Mouse (Mus musculus): ENCODE results near the gene Svs1.

The Svs1 gene

GRCm38 (mm10) chr6:48986444-48986990 lies at the start of gene Svs1:
Gene Svs1, plus strand, starts transcription at chr6:48986861.
- H3K4me3 ChIP-seq (replicated peaks; ENCODE audit: low read length): no peak within 1 kb of the TSS
- peaks cover 4% of the 10 kb centered on the region for H3K27me3 ChIP-seq (ENCODE audit: insufficient read depth, low read length)
- H3K9me3 ChIP-seq (ENCODE audit: low read length): no peaks in the 10 kb centered on the region
- no peaks in the 10 kb centered on the region for H3K36me3 ChIP-seq (ENCODE audit: insufficient read depth, low read length)
- H3K4me1 ChIP-seq (replicated peaks; ENCODE audit: low read depth, low read length): no peaks in the 10 kb centered on the region
- TF ChIP-seq NANOG (IDR thresholded peaks at IDR 0.05; ENCODE audit: borderline replicate concordance, low read length) (no peak), POU5F1 (IDR thresholded peaks at IDR 0.05; ENCODE audit: borderline replicate concordance, low read length) (no peak), CTCF (conservative IDR thresholded peaks at IDR 0.05; ENCODE audit: low read length) (no peak)

- H3K4me1 ChIP-seq (replicated peaks; ENCODE audit: low read depth, low read length): no peaks in the 10 kb centered on the region
- peaks cover 5% of the 10 kb centered on the region for H3K9me3 ChIP-seq (ENCODE audit: low read length)
- no peaks in the 10 kb centered on the region for H3K36me3 ChIP-seq (ENCODE audit: insufficient read depth, low read length)
- TF ChIP-seq POU5F1 (IDR thresholded peaks at IDR 0.05; ENCODE audit: borderline replicate concordance, low read length) (no peak), NANOG (IDR thresholded peaks at IDR 0.05; ENCODE audit: borderline replicate concordance, low read length) (no peak), CTCF (conservative IDR thresholded peaks at IDR 0.05; ENCODE audit: low read length) (no peak)
- 0 out of 2 replicates have a peak, but pooled peaks cover 2% of the 10 kb centered on the region for H3K27me3 ChIP-seq (ENCODE audit: insufficient read depth, low read length)
- H3K4me3 ChIP-seq (replicated peaks; ENCODE audit: low read length): no peak overlapping the region
Observed at GRCm38 (mm10) chr6:48949596-48949995, 37.1 kb upstream of the Svs1 start.

GRCm38 (mm10) chr6:48950676-48951075 lies 36.0 kb upstream of the Svs1 start:
- Histone ChIP-seq H3K4me3 (replicated peaks; ENCODE audit: low read length) (no peak overlapping the region), H3K36me3 (ENCODE audit: insufficient read depth, low read length) (no peaks in the 10 kb centered on the region), H3K27me3 (ENCODE audit: insufficient read depth, low read length) (0 out of 2 replicates have a peak, but pooled peaks cover 2% of the 10 kb centered on the region), H3K9me3 (ENCODE audit: low read length) (no peaks in the 10 kb centered on the region), H3K4me1 (replicated peaks; ENCODE audit: low read depth, low read length) (no peaks in the 10 kb centered on the region)
- TF ChIP-seq CTCF (conservative IDR thresholded peaks at IDR 0.05; ENCODE audit: low read length) (no peak), NANOG (IDR thresholded peaks at IDR 0.05; ENCODE audit: borderline replicate concordance, low read length) (no peak), POU5F1 (IDR thresholded peaks at IDR 0.05; ENCODE audit: borderline replicate concordance, low read length) (no peak)

GRCm38 (mm10) chr6:48951630-48952029 lies 35.0 kb upstream of the Svs1 start:
- 0 out of 2 replicates have a peak, but pooled peaks cover 2% of the 10 kb centered on the region for H3K27me3 ChIP-seq (ENCODE audit: insufficient read depth, low read length)
- no peak overlapping the region for H3K4me3 ChIP-seq (replicated peaks; ENCODE audit: low read length)
- no peaks in the 10 kb centered on the region for H3K4me1 ChIP-seq (replicated peaks; ENCODE audit: low read depth, low read length)
- no peaks in the 10 kb centered on the region for H3K36me3 ChIP-seq (ENCODE audit: insufficient read depth, low read length)
- TF ChIP-seq CTCF (conservative IDR thresholded peaks at IDR 0.05; ENCODE audit: low read length): no peak
- no peak for TF ChIP-seq NANOG (IDR thresholded peaks at IDR 0.05; ENCODE audit: borderline replicate concordance, low read length)
- no peak for TF ChIP-seq POU5F1 (IDR thresholded peaks at IDR 0.05; ENCODE audit: borderline replicate concordance, low read length)
- H3K9me3 ChIP-seq (ENCODE audit: low read length): no peaks in the 10 kb centered on the region

- TF ChIP-seq CTCF (conservative IDR thresholded peaks at IDR 0.05; ENCODE audit: low read length) (no peak), POU5F1 (IDR thresholded peaks at IDR 0.05; ENCODE audit: borderline replicate concordance, low read length) (no peak), NANOG (IDR thresholded peaks at IDR 0.05; ENCODE audit: borderline replicate concordance, low read length) (no peak)
- Histone ChIP-seq H3K4me3 (replicated peaks; ENCODE audit: low read length) (no peak overlapping the region), H3K27me3 (ENCODE audit: insufficient read depth, low read length) (0 out of 2 replicates have a peak, but pooled peaks cover 2% of the 10 kb centered on the region)
Observed at GRCm38 (mm10) chr6:48953220-48953619, 33.4 kb upstream of the Svs1 start.

GRCm38 (mm10) chr6:48954211-48954610 lies 32.5 kb upstream of the Svs1 start:
- Histone ChIP-seq H3K4me1 (replicated peaks; ENCODE audit: low read depth, low read length) (no peaks in the 10 kb centered on the region), H3K9me3 (ENCODE audit: low read length) (no peaks in the 10 kb centered on the region), H3K27me3 (ENCODE audit: insufficient read depth, low read length) (0 out of 2 replicates have a peak, but pooled peaks cover 2% of the 10 kb centered on the region), H3K36me3 (ENCODE audit: insufficient read depth, low read length) (no peaks in the 10 kb centered on the region), H3K4me3 (replicated peaks; ENCODE audit: low read length) (no peak overlapping the region)
- TF ChIP-seq NANOG (IDR thresholded peaks at IDR 0.05; ENCODE audit: borderline replicate concordance, low read length): no peak
- TF ChIP-seq POU5F1 (IDR thresholded peaks at IDR 0.05; ENCODE audit: borderline replicate concordance, low read length): no peak
- no peak for TF ChIP-seq CTCF (conservative IDR thresholded peaks at IDR 0.05; ENCODE audit: low read length)

More at GRCm38 (mm10) chr6:48953220-48953619, 33.4 kb upstream of the Svs1 start:
- no peaks in the 10 kb centered on the region for H3K9me3 ChIP-seq (ENCODE audit: low read length)
- H3K4me1 ChIP-seq (replicated peaks; ENCODE audit: low read depth, low read length): no peaks in the 10 kb centered on the region
- H3K36me3 ChIP-seq (ENCODE audit: insufficient read depth, low read length): no peaks in the 10 kb centered on the region

GRCm38 (mm10) chr6:48954946-48955345 lies 31.7 kb upstream of the Svs1 start:
- Histone ChIP-seq H3K4me3 (replicated peaks; ENCODE audit: low read length) (no peak overlapping the region), H3K36me3 (ENCODE audit: insufficient read depth, low read length) (no peaks in the 10 kb centered on the region), H3K4me1 (replicated peaks; ENCODE audit: low read depth, low read length) (no peaks in the 10 kb centered on the region), H3K27me3 (ENCODE audit: insufficient read depth, low read length) (0 out of 2 replicates have a peak, but pooled peaks cover 2% of the 10 kb centered on the region), H3K9me3 (ENCODE audit: low read length) (no peaks in the 10 kb centered on the region)
- TF ChIP-seq CTCF (conservative IDR thresholded peaks at IDR 0.05; ENCODE audit: low read length): peak; percentile 42
- TF ChIP-seq POU5F1 (IDR thresholded peaks at IDR 0.05; ENCODE audit: borderline replicate concordance, low read length): no peak

GRCm38 (mm10) chr6:48956785-48957184 lies 29.9 kb upstream of the Svs1 start:
- no peaks in the 10 kb centered on the region for H3K4me1 ChIP-seq (replicated peaks; ENCODE audit: low read depth, low read length)
- H3K9me3 ChIP-seq (ENCODE audit: low read length): no peaks in the 10 kb centered on the region
- H3K36me3 ChIP-seq (ENCODE audit: insufficient read depth, low read length): no peaks in the 10 kb centered on the region
- no peak overlapping the region for H3K4me3 ChIP-seq (replicated peaks; ENCODE audit: low read length)
- H3K27me3 ChIP-seq (ENCODE audit: insufficient read depth, low read length): 0 out of 2 replicates have a peak, but pooled peaks cover 2% of the 10 kb centered on the region
- TF ChIP-seq NANOG (IDR thresholded peaks at IDR 0.05; ENCODE audit: borderline replicate concordance, low read length): no peak
- no peak for TF ChIP-seq POU5F1 (IDR thresholded peaks at IDR 0.05; ENCODE audit: borderline replicate concordance, low read length)
- no peak for TF ChIP-seq CTCF (conservative IDR thresholded peaks at IDR 0.05; ENCODE audit: low read length)

GRCm38 (mm10) chr6:48958053-48958452 lies 28.6 kb upstream of the Svs1 start:
- 0 out of 2 replicates have a peak, but pooled peaks cover under 1% of the 10 kb centered on the region for H3K27me3 ChIP-seq (ENCODE audit: insufficient read depth, low read length)
- no peaks in the 10 kb centered on the region for H3K36me3 ChIP-seq (ENCODE audit: insufficient read depth, low read length)
- TF ChIP-seq POU5F1 (IDR thresholded peaks at IDR 0.05; ENCODE audit: borderline replicate concordance, low read length): no peak
- no peak for TF ChIP-seq CTCF (conservative IDR thresholded peaks at IDR 0.05; ENCODE audit: low read length)
- no peak for TF ChIP-seq NANOG (IDR thresholded peaks at IDR 0.05; ENCODE audit: borderline replicate concordance, low read length)
- no peaks in the 10 kb centered on the region for H3K4me1 ChIP-seq (replicated peaks; ENCODE audit: low read depth, low read length)
- H3K9me3 ChIP-seq (ENCODE audit: low read length): no peaks in the 10 kb centered on the region
- H3K4me3 ChIP-seq (replicated peaks; ENCODE audit: low read length): no peak overlapping the region
